Mouse (Mus musculus): Measurements from ENCODE around the gene Lcn2.

DNA sequence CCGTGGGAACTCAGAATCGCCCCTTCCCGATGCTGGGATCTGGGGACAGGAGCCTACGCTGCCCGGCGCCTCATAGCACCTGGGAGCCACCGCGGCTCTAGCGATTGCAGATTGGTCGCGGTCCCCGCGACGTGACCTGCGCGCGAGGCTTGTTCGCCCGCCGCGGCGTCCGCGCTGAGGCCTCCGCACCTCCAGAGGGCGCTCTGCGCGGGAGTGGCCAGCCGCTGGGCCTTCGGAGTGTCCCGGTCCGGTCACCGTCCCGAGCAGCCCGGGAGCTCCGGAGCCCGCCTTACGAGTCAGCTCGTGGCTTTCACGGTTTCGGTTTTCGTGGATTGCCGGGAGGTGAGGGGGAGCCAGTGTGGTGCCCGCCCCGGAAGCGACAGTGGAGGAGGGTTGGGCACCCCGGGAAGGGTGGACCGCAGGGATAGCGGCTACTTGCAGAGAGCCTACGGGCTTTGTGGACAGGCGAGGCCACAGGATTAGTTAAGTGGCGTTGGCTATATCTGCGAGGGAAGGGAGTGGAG, 25.2 kb downstream of the Lcn2 start:
- TF ChIP-seq CTCF (conservative IDR thresholded peaks at IDR 0.05; ENCODE audit: insufficient read depth, insufficient read length, low read depth, low read length): peak; percentile 77
- TF ChIP-seq POLR2A (IDR thresholded peaks at IDR 0.05; ENCODE audit: low read depth, low read length): peak; percentile 13
